Mouse (Mus musculus): Measurements from ENCODE around the gene Myh3. TPM values are rescaled to one million over a fixed set of nuclear protein-coding genes. Genes with fewer than 3 reads are reported as not detected.

The Myh3 gene
- polyA plus RNA-seq, 1 experiment from 2014 or later = 0.07 TPM

GRCm38 (mm10) chr11:67143065-67143464 is 65.0 kb downstream of the Myh3 start:
- DNase-seq (ENCODE audit: low spot score) (no peak), ATAC-seq (no peak)
- Histone ChIP-seq H3K9me3 (ENCODE audit: low read length) (no peaks in the 10 kb centered on the region), H3K4me1 (ENCODE audit: insufficient read depth, low read depth, low read length) (no peaks in the 10 kb centered on the region), H3K4me3 (ENCODE audit: low read depth, low read length) (no peak overlapping the region), H3K36me3 (ENCODE audit: insufficient read depth, low read length) (no peaks in the 10 kb centered on the region), H3K4me2 (replicated peaks; ENCODE audit: low read depth, low read length) (no peak overlapping the region), H3K27ac (ENCODE audit: low read length) (no peak overlapping the region), H3K27me3 (replicated peaks; ENCODE audit: insufficient read depth, low read length) (no peaks in the 10 kb centered on the region), H3K9ac (replicated peaks; ENCODE audit: low read depth) (no peak overlapping the region)
- no peak for TF ChIP-seq EP300 (IDR thresholded peaks at IDR 0.05)
- TF ChIP-seq CTCF (IDR thresholded peaks at IDR 0.05) = no peak
- 79% methylated on average over 5 of the region's 5 CpGs for WGBS

GRCm38 (mm10) chr11:67143863-67144498 is 65.9 kb downstream of the Myh3 start:
- no peaks in the 10 kb centered on the region for H3K9me3 ChIP-seq (ENCODE audit: low read length)
- H3K27me3 ChIP-seq (replicated peaks; ENCODE audit: insufficient read depth, low read length) = no peaks in the 10 kb centered on the region
- no peaks in the 10 kb centered on the region for H3K4me1 ChIP-seq (ENCODE audit: insufficient read depth, low read depth, low read length)
- DNase-seq (ENCODE audit: low spot score) = no peak
- H3K4me3 ChIP-seq (ENCODE audit: low read depth, low read length) = no peak overlapping the region
- no peaks in the 10 kb centered on the region for H3K36me3 ChIP-seq (ENCODE audit: insufficient read depth, low read length)
- no peak for ATAC-seq
- H3K4me2 ChIP-seq (replicated peaks; ENCODE audit: low read depth, low read length) = no peak overlapping the region
- TF ChIP-seq CTCF (IDR thresholded peaks at IDR 0.05) = no peak
- TF ChIP-seq EP300 (IDR thresholded peaks at IDR 0.05) = no peak
- no peak overlapping the region for H3K27ac ChIP-seq (ENCODE audit: low read length)
- 90% methylated on average over 4 of the region's 4 CpGs for WGBS
- no peak overlapping the region for H3K9ac ChIP-seq (replicated peaks; ENCODE audit: low read depth)

GRCm38 (mm10) chr11:67144559-67145265 is 66.6 kb downstream of the Myh3 start:
- Histone ChIP-seq H3K9ac (replicated peaks; ENCODE audit: low read depth) (no peak overlapping the region), H3K27me3 (replicated peaks; ENCODE audit: insufficient read depth, low read length) (no peaks in the 10 kb centered on the region), H3K36me3 (ENCODE audit: insufficient read depth, low read length) (no peaks in the 10 kb centered on the region), H3K4me1 (ENCODE audit: insufficient read depth, low read depth, low read length) (no peaks in the 10 kb centered on the region), H3K4me2 (replicated peaks; ENCODE audit: low read depth, low read length) (no peak overlapping the region), H3K9me3 (ENCODE audit: low read length) (no peaks in the 10 kb centered on the region), H3K4me3 (ENCODE audit: low read depth, low read length) (no peak overlapping the region), H3K27ac (ENCODE audit: low read length) (no peak overlapping the region)
- 59% methylated on average over 6 of the region's 6 CpGs for whole genome bisulfite sequencing
- no peak for TF ChIP-seq CTCF (IDR thresholded peaks at IDR 0.05)
- ATAC-seq (no peak), DNase-seq (ENCODE audit: low spot score) (no peak)

- ATAC-seq = no peak
- no peak for DNase-seq (ENCODE audit: low spot score)
- Histone ChIP-seq H3K27ac (ENCODE audit: low read length) (no peak overlapping the region), H3K27me3 (replicated peaks; ENCODE audit: insufficient read depth, low read length) (no peaks in the 10 kb centered on the region), H3K9ac (replicated peaks; ENCODE audit: low read depth) (no peak overlapping the region), H3K4me1 (ENCODE audit: insufficient read depth, low read depth, low read length) (no peaks in the 10 kb centered on the region), H3K9me3 (ENCODE audit: low read length) (no peaks in the 10 kb centered on the region), H3K4me3 (ENCODE audit: low read depth, low read length) (no peak overlapping the region), H3K4me2 (replicated peaks; ENCODE audit: low read depth, low read length) (no peak overlapping the region), H3K36me3 (ENCODE audit: insufficient read depth, low read length) (no peaks in the 10 kb centered on the region)
- WGBS = 79% methylated on average over 5 of the region's 5 CpGs
- TF ChIP-seq CTCF (IDR thresholded peaks at IDR 0.05) (no peak), EP300 (IDR thresholded peaks at IDR 0.05) (no peak)
These were observed 67.6 kb downstream of the Myh3 start for GRCm38 (mm10) chr11:67145482-67146408.

GRCm38 (mm10) chr11:67146409-67147282 is 68.5 kb downstream of the Myh3 start:
- no peak for ATAC-seq
- WGBS = 78% methylated on average over 4 of the region's 4 CpGs
- H3K9ac ChIP-seq (replicated peaks; ENCODE audit: low read depth) = no peak overlapping the region

More at GRCm38 (mm10) chr11:67146409-67147282, 68.5 kb downstream of the Myh3 start:
- Histone ChIP-seq H3K27ac (ENCODE audit: low read length) (no peak overlapping the region), H3K27me3 (replicated peaks; ENCODE audit: insufficient read depth, low read length) (no peaks in the 10 kb centered on the region), H3K9me3 (ENCODE audit: low read length) (no peaks in the 10 kb centered on the region), H3K36me3 (ENCODE audit: insufficient read depth, low read length) (no peaks in the 10 kb centered on the region), H3K4me2 (replicated peaks; ENCODE audit: low read depth, low read length) (no peak overlapping the region), H3K4me3 (ENCODE audit: low read depth, low read length) (no peak overlapping the region), H3K4me1 (ENCODE audit: insufficient read depth, low read depth, low read length) (no peaks in the 10 kb centered on the region)
- no peak for DNase-seq (ENCODE audit: low spot score)
- TF ChIP-seq CTCF (IDR thresholded peaks at IDR 0.05) (no peak), EP300 (IDR thresholded peaks at IDR 0.05) (no peak)
